Mouse (Mus musculus) bone marrow, adult 2 months (tissue): ENCODE results near the gene Frem2.

Experiments used
- CTCF ChIP-seq: fragments of 200-500 bp; IDR thresholded peaks from 2 replicates; pipeline ENCODE4 v1.5.1; 2011; ENCODE audit warnings: low read length, control low read depth; ENCODE audit not compliant: control insufficient read depth, insufficient read depth
- POLR2A ChIP-seq: fragments of 200-500 bp; IDR thresholded peaks from 2 replicates; pipeline ENCODE4 v1.6.1; 2011; ENCODE audit warnings: low read depth, mild to moderate bottlenecking, control low read depth, low read length, borderline replicate concordance; ENCODE audit not compliant: control insufficient read depth

- TF ChIP-seq POLR2A (no peak), CTCF (no peak)
Measured at GRCm38 (mm10) chr3:53648902-53649301, 8.3 kb downstream of the Frem2 start.
